Mouse (Mus musculus) liver, embryonic 14.5 days (tissue): Measurements from ENCODE around the gene Pomgnt2. TPM values are rescaled to one million over a fixed set of nuclear protein-coding genes. Genes with fewer than 3 reads are reported as not detected.

Experiments used
- ATAC-seq: fragments of 200-750 bp; cut with Nextera tagmentation; 2 replicates; pipeline ENCODE4 v1.8.0; 2017; ENCODE audit warnings: moderate number of reproducible peaks, mild to moderate bottlenecking, moderate library complexity; ENCODE audit not compliant: insufficient read depth
- DNase-seq, 3 experiments: peaks; one replicate each; pipeline ENCODE4 v3.0.0-alpha.2; 2012 to 2013; ENCODE audit warnings: low read depth in 3 of 3, low spot score in 3 of 3
- H3K27ac ChIP-seq: fragments of 300-500 bp; sonication (generic); 2 replicates; pipeline ENCODE4 v1.5.1; 2014; ENCODE audit warnings: moderate library complexity, mild to moderate bottlenecking, control low read depth, inconsistent platforms
- H3K27me3 ChIP-seq: fragments of 300-500 bp; sonication (generic); 2 replicates; pipeline ENCODE4 v1.6.1; 2014; ENCODE audit warnings: mild to moderate bottlenecking, low read length, moderate library complexity; ENCODE audit not compliant: control insufficient read depth, insufficient read depth
- H3K36me3 ChIP-seq: fragments of 300-500 bp; sonication (generic); replicated peaks from 2 replicates; pipeline ENCODE4 v1.6.1; 2014; ENCODE audit warnings: low read depth; ENCODE audit not compliant: control insufficient read depth, insufficient read depth
- H3K4me1 ChIP-seq, 2 experiments: fragments of 200-500 bp in 1 of 2; fragments of 300-500 bp in 1 of 2; sonication (generic) in 1 of 2; replicated peaks; 2 replicates each; pipeline ENCODE4 v1.6.1; 2012 to 2014; ENCODE audit warnings: antibody characterized with exemption in 1 of 2, inconsistent platforms in 1 of 2, low read length in 1 of 2; ENCODE audit not compliant: control insufficient read depth in 2 of 2, insufficient read depth in 2 of 2
- H3K4me2 ChIP-seq: fragments of 300-500 bp; sonication (generic); 2 replicates; pipeline ENCODE4 v1.6.1; 2014; ENCODE audit warnings: low read depth, mild to moderate bottlenecking, control low read depth, moderate library complexity
- H3K4me3 ChIP-seq, 2 experiments: fragments of 200-500 bp in 1 of 2; fragments of 300-500 bp in 1 of 2; sonication (generic) in 1 of 2; 2 replicates each; pipeline ENCODE4 v1.5.1; 2012 to 2014; ENCODE audit warnings: low read depth in 2 of 2, low read length in 2 of 2, mild to moderate bottlenecking in 2 of 2, control low read depth in 1 of 2, inconsistent platforms in 1 of 2, moderate library complexity in 1 of 2; ENCODE audit not compliant: insufficient read depth in 1 of 2
- H3K9ac ChIP-seq: fragments of 300-500 bp; sonication (generic); replicated peaks from 2 replicates; pipeline ENCODE4 v1.6.1; 2014; ENCODE audit warnings: mild to moderate bottlenecking, control low read depth, moderate library complexity
- H3K9me3 ChIP-seq: fragments of 300-500 bp; sonication (generic); 2 replicates; pipeline ENCODE4 v1.6.1; 2016; ENCODE audit warnings: low read length, mixed read lengths; ENCODE audit not compliant: control insufficient read depth
- CTCF ChIP-seq: IDR thresholded peaks from 2 replicates; pipeline ENCODE4 v1.5.1; 2016; ENCODE audit warnings: antibody characterized with exemption, low read depth, control low read depth
- EP300 ChIP-seq: IDR thresholded peaks from 2 replicates; pipeline ENCODE4 v1.6.1; 2016; ENCODE audit warnings: antibody characterized with exemption, low read depth
- WGBS: fragments of 180-500 bp; shearing (Covaris S2); extraction: QIAGEN DNeasy Blood & Tissue Kit; methylation state at CpG from one replicate; pipeline ENCODE4 v1.1.7; 2014; ENCODE audit not compliant: insufficient replicate concordance; 5-methylcytosine and 5-hydroxymethylcytosine counted together
- polyA plus RNA-seq, 2 experiments: library from polyadenylated mRNA; depleted of rRNA in 1 of 2; stranded (reverse) in 1 of 2; unstranded in 1 of 2; fragments of >200 nt; fragmentation: Nextera tagmentation in 1 of 2; extraction: Ambion mirVana in 1 of 2; gene quantifications; 2 replicates each; pipeline versions ENCODE4 v1.2.1 to v1.2.3; 2012 to 2014

Pomgnt2 gene
- polyA plus RNA-seq, 2 experiments, result 1.7 to 1.9 TPM

DNA sequence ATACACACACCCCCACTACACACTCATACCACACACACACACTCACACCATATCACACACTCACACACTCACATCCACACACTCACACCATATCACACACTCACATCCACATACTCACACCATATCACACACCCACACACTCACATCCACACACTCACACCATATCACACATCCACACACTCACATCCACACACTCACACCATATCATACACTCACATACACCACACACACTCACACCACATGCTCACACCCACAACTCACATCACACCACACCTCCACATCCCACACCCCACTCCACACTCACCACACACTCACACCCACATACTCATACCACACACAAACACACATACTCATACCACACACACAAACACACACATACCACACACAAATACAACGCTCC lies 38.0 kb upstream of the Pomgnt2 start:
- Histone ChIP-seq H3K36me3 (no peaks in the 10 kb centered on the region), H3K27me3 (no peaks in the 10 kb centered on the region), H3K9ac (no peak overlapping the region), H3K4me2 (no peak overlapping the region), H3K9me3 (no peaks in the 10 kb centered on the region), H3K27ac (no peak overlapping the region), H3K4me1 (no peaks in the 10 kb centered on the region), H3K4me3 (no peak overlapping the region)
- DNase-seq (no peak), ATAC-seq (no peak)
- WGBS, result 75% methylated on average over 1 of the region's 1 CpGs
- TF ChIP-seq CTCF (no peak), EP300 (no peak)

DNA sequence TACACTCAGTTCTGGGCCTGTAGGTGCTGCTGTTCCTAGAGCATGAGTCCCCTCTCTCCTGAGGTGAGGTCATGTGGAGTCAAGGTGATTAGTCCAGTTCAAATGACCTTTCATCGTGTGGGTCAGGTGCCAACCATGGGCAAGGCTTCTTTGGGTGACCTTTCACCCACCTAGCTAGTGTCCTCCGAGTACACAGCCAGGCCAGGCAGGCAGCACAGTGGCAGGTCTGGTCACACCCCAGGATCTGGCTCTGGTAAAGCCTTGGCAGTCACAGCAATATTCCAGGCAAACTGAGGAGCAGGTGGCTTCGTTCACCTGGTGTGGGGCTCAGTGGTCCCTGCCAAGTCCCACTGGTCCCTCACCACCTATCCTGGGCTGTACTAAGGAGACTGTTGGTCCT lies 35.2 kb upstream of the Pomgnt2 start:
- Histone ChIP-seq H3K4me2 (no peak overlapping the region), H3K36me3 (no peaks in the 10 kb centered on the region), H3K9me3 (no peaks in the 10 kb centered on the region), H3K27ac (no peak overlapping the region), H3K4me3 (no peak overlapping the region), H3K27me3 (no peaks in the 10 kb centered on the region), H3K9ac (no peak overlapping the region), H3K4me1 (peaks cover 0 to 8% of the 10 kb centered on the region in 2 experiments; a peak in 1 of 4 replicates)
- ATAC-seq (no peak), DNase-seq (no peak)
- TF ChIP-seq EP300 (no peak), CTCF (no peak)
- WGBS, result 58% methylated on average over 3 of the region's 3 CpGs

DNA sequence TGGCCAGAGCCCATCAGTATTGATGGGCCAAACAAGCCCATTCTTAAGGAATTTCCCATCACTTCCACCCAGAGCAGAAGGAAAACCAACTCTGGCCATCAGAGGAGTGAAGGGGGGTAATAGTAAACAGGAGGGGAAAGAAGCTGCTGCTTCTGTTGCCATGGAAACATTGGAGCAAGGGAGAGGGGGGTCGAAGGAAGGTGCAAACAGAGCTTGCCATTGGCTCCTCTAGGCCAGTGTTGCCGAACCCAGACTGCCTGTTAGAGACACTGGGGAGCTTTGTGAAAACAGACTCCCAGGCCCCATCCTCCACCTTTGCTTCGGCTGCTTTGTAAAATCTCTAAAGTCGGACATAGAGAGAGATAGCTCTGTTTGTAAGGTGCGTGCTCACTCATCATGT lies 33.8 kb upstream of the Pomgnt2 start:
- Histone ChIP-seq H3K9me3 (no peaks in the 10 kb centered on the region), H3K27ac (no peak overlapping the region), H3K4me2 (no peak overlapping the region), H3K9ac (no peak overlapping the region), H3K27me3 (no peaks in the 10 kb centered on the region), H3K4me3 (no peak overlapping the region), H3K36me3 (no peaks in the 10 kb centered on the region), H3K4me1 (peaks cover 0 to 9% of the 10 kb centered on the region in 2 experiments; a peak in 1 of 4 replicates)
- ATAC-seq (no peak), DNase-seq (no peak)
- 51% methylated on average over 5 of the region's 5 CpGs for WGBS
- TF ChIP-seq CTCF, result no peak
- TF ChIP-seq EP300, result no peak

DNA sequence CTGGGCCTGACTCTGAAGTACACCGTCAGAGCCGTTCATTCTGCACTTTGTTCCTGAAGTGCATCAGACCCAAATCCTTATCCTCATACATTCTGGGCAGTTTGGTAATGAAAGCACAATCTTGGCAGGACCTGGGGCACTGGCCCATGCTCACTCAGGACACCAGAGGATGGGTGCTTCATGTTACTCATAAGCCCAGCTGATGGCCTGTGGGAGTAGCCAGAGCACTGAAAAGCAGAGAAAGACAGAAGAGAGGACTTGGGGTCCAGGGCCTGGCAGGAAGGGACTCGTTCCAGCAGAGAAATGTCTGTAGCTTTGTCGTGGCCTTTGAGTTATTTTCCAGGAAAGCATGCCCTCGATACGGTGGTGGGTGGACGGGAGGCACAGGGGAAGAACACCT lies 32.9 kb upstream of the Pomgnt2 start:
- no peaks in the 10 kb centered on the region for H3K9me3 ChIP-seq
- no peak overlapping the region for H3K9ac ChIP-seq
- H3K36me3 ChIP-seq, result no peaks in the 10 kb centered on the region
- no peak overlapping the region for H3K4me3 ChIP-seq
- no peak overlapping the region for H3K27ac ChIP-seq
- ATAC-seq (no peak), DNase-seq (no peak)
- H3K27me3 ChIP-seq, result no peaks in the 10 kb centered on the region
- H3K4me2 ChIP-seq, result no peak overlapping the region
- TF ChIP-seq EP300 (no peak), CTCF (no peak)
- H3K4me1 ChIP-seq, result peaks cover 0 to 9% of the 10 kb centered on the region in 2 experiments; a peak in 1 of 4 replicates
- WGBS, result 60% methylated on average over 7 of the region's 7 CpGs

DNA sequence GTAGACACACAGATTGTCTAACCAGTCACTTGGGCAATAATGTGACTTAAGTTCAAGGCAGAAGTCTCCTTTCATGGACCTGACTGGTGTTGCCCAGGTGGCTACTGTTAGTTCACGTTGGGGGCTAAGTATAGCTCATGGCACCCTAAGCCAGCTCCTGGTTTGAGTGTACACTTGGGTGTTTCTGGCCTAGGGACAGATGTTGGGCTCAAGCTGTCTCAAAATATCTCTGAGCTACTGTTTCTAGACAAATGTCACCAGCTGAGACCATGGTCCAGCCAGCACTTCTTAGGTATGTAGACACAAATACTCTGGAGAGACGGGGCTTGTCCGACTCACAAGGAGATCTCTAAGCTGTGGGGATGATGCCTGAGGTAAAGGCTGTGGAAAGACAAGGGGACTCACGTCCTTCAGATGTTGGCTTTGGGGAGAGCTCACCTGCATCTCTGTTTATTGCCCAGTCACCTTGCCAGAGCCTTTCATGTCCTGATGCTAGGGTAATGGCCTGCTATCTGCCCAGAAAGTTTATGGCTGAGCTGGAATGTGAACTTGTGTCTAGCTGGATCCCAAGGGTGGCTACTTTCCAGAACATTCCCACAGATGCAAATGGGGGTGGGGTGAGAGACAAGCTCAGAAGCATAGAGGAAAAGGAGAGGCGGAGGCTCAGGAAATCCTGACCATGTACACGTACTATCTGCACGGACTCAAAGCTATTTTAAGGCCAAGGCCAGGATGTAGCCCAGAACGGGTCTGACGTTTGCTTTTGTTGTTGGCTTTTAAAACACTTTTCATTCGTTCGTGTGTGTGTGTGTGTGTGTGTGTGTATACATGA lies 31.2 kb upstream of the Pomgnt2 start:
- TF ChIP-seq EP300, result no peak
- no peak for TF ChIP-seq CTCF
- no peak overlapping the region for H3K4me3 ChIP-seq
- DNase-seq, result no peak
- ATAC-seq, result peak; percentile 41; the same call in 1 of the 2 replicates
- H3K9me3 ChIP-seq, result no peaks in the 10 kb centered on the region
- no peaks in the 10 kb centered on the region for H3K27me3 ChIP-seq
- no peak overlapping the region for H3K9ac ChIP-seq
- H3K4me2 ChIP-seq, result no peak overlapping the region
- 31% methylated on average over 11 of the region's 11 CpGs for WGBS
- no peaks in the 10 kb centered on the region for H3K36me3 ChIP-seq
- H3K4me1 ChIP-seq, result peaks cover 0 to 9% of the 10 kb centered on the region in 2 experiments; a peak in 1 of 4 replicates
- H3K27ac ChIP-seq, result no peak overlapping the region
